Mouse (Mus musculus) ovary, postnatal 14 days (tissue): ENCODE measurements at regions not wholly inside any gene's neighbourhood (a gene's known extent, or its start where the extent isn't known, plus 50 kb on each side); places are given as distances from the start of the nearest gene placed in this dataset.
"Not testable (repeated sequence)": the region's sequence is repeated elsewhere in the genome, so short reads cannot be mapped to it uniquely, and the experiment has no call there.

ENCODE experiments used
- DNase-seq: peaks from one replicate; pipeline ENCODE4 v3.0.0; 2022; ENCODE audit warnings: low spot score

GRCm38 (mm10) chr15:37101419-37101818, 93.8 kb upstream of the Zfp706 start:
- no peak for DNase-seq

- DNase-seq = no peak
Measured at GRCm38 (mm10) chr15:37100767-37101288, 93.3 kb upstream of the Zfp706 start.

GRCm38 (mm10) chr15:37099927-37100766, 92.6 kb upstream of the Zfp706 start:
- DNase-seq = no peak

- no peak for DNase-seq
Measured at GRCm38 (mm10) chr15:37099176-37099575, 91.6 kb upstream of the Zfp706 start.

- DNase-seq = no peak
Measured at GRCm38 (mm10) chr15:37097426-37097825, 89.9 kb upstream of the Zfp706 start.

- not testable (repeated sequence) for DNase-seq
Measured at GRCm38 (mm10) chr15:37091171-37091570, 83.6 kb upstream of the Zfp706 start.

GRCm38 (mm10) chr15:37083726-37084125, 76.2 kb upstream of the Zfp706 start:
- no peak for DNase-seq

- DNase-seq = no peak
Measured at GRCm38 (mm10) chr15:37081836-37082235, 74.3 kb upstream of the Zfp706 start.

GRCm38 (mm10) chr15:37080931-37081330, 73.4 kb upstream of the Zfp706 start:
- DNase-seq = no peak

GRCm38 (mm10) chr15:37080395-37080794, 72.8 kb upstream of the Zfp706 start:
- no peak for DNase-seq

GRCm38 (mm10) chr15:37074207-37074606, 66.6 kb upstream of the Zfp706 start:
- not testable (repeated sequence) for DNase-seq

- DNase-seq = no peak
Measured at GRCm38 (mm10) chr15:37072202-37072862, 64.8 kb upstream of the Zfp706 start.

GRCm38 (mm10) chr15:37070188-37070587, 62.6 kb upstream of the Zfp706 start:
- no peak for DNase-seq

GRCm38 (mm10) chr15:37067326-37067725, 59.8 kb upstream of the Zfp706 start:
- DNase-seq = no peak

- no peak for DNase-seq
Measured at GRCm38 (mm10) chr15:37065926-37066550, 58.5 kb upstream of the Zfp706 start.

GRCm38 (mm10) chr15:37065408-37065807, 57.8 kb upstream of the Zfp706 start:
- no peak for DNase-seq

- no peak for DNase-seq
Measured at GRCm38 (mm10) chr15:37063781-37064383, 56.3 kb upstream of the Zfp706 start.

GRCm38 (mm10) chr15:37062585-37062984, 55.0 kb upstream of the Zfp706 start:
- DNase-seq = no peak

GRCm38 (mm10) chr15:37061501-37061900, 53.9 kb upstream of the Zfp706 start:
- no peak for DNase-seq

GRCm38 (mm10) chr15:37060831-37061230, 53.3 kb upstream of the Zfp706 start:
- DNase-seq = no peak
